Mouse (Mus musculus) brain, embryonic 14.5 days (tissue): ENCODE data around the gene Srrm1. TPM values are rescaled to one million over a fixed set of nuclear protein-coding genes. Genes with fewer than 3 reads are reported as not detected.

ENCODE experiments used
- DNase-seq: peaks from one replicate; pipeline ENCODE4 v3.0.0-alpha.2; 2011; ENCODE audit warnings: low read depth
- CTCF ChIP-seq: fragments of 200-500 bp; IDR thresholded peaks from 2 replicates; pipeline ENCODE4 v1.5.1; 2012; ENCODE audit warnings: inconsistent platforms, mild to moderate bottlenecking, moderate library complexity, borderline replicate concordance; ENCODE audit not compliant: insufficient read depth, insufficient read length; ENCODE audit errors: extremely low read depth
- POLR2A ChIP-seq: fragments of 200-500 bp; IDR thresholded peaks from 2 replicates; pipeline ENCODE4 v1.6.1; 2012; ENCODE audit warnings: mild to moderate bottlenecking, inconsistent platforms, borderline replicate concordance; ENCODE audit not compliant: poor library complexity, insufficient read depth, insufficient read length, severe bottlenecking; ENCODE audit errors: extremely low read depth
- polyA plus RNA-seq: library from polyadenylated mRNA; depleted of rRNA; stranded (reverse); fragments of >200 nt; gene quantifications from 2 replicates; pipeline ENCODE4 v1.2.3, GENCODE M21; 2012; rRNA removed

Gene Srrm1
- polyA plus RNA-seq, 1 experiment = 133 TPM

- DNase-seq = peak; percentile 57
- TF ChIP-seq CTCF (no peak), POLR2A (no peak)
These were observed 81.7 kb downstream of the Srrm1 start for GRCm38 (mm10) chr4:135271419-135271828.

Other genes with a start within 250 kb of the Srrm1 start
- gene Runx3, start 232.7 kb downstream of the Srrm1 start, polyA plus RNA-seq = 0.40 and 0.64 TPM in 2 replicates
- 61.3 and 62.3 TPM in 2 replicates for gene Clic4, start 80.5 kb downstream of the Srrm1 start, polyA plus RNA-seq
- gene Ncmap, start 44.9 kb upstream of the Srrm1 start, polyA plus RNA-seq = 0.81 and 0.86 TPM in 2 replicates
- gene Rcan3, start 80.5 kb upstream of the Srrm1 start, polyA plus RNA-seq = 37.1 and 47.1 TPM in 2 replicates
- gene Stpg1, start 141.5 kb upstream of the Srrm1 start, polyA plus RNA-seq = 0.32 and 0.60 TPM in 2 replicates
- 16.7 and 27.1 TPM in 2 replicates for gene Nipal3, start 141.7 kb upstream of the Srrm1 start, polyA plus RNA-seq
- 1.6 TPM in 2 replicates for gene Grhl3, start 220.3 kb upstream of the Srrm1 start, polyA plus RNA-seq